Mouse (Mus musculus) lung, postnatal 4 days (tissue): ENCODE results near the gene Tcta.

ENCODE experiments used
- DNase-seq, 2 experiments: peaks; one replicate each; pipeline ENCODE4 v3.0.0; 2021

Tcta gene

GRCm38 (mm10) chr9:108267691-108268090, 38.3 kb downstream of the Tcta start:
- DNase-seq = peak; percentile 27 to 53

DNA sequence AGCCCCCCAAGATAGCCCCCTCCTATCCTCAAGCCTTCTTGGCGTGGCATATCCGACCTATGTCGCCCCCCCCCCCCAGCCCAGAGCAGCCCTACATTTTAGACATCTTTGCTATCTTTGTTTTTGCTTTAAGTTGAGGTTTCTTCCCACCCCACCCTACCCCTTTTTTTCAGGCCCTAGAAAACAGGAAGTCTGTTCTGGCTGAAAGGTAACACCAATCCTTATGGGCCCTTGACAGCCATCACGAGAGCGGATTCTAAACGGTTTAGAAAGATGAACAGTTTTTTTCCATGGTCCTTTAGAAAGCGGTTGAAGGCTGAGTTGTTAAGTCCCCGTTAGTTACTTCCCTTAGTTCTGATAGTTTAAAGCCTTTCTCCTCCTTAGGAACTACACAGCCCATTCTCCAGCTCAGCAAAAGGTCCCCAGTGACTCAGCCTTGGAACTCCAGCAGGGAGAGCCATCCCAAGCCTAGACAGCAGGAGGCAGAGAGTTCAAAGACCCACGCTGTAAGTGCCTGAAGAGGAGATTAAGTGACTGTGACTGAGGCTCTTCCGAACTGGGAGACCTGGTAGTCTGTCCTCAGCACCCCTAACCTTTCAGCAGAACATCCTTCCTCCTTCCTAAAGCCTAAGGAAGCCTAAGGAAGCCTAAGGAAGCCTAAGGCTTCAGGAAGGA, 39.6 kb downstream of the Tcta start:
- DNase-seq = no peak

DNA sequence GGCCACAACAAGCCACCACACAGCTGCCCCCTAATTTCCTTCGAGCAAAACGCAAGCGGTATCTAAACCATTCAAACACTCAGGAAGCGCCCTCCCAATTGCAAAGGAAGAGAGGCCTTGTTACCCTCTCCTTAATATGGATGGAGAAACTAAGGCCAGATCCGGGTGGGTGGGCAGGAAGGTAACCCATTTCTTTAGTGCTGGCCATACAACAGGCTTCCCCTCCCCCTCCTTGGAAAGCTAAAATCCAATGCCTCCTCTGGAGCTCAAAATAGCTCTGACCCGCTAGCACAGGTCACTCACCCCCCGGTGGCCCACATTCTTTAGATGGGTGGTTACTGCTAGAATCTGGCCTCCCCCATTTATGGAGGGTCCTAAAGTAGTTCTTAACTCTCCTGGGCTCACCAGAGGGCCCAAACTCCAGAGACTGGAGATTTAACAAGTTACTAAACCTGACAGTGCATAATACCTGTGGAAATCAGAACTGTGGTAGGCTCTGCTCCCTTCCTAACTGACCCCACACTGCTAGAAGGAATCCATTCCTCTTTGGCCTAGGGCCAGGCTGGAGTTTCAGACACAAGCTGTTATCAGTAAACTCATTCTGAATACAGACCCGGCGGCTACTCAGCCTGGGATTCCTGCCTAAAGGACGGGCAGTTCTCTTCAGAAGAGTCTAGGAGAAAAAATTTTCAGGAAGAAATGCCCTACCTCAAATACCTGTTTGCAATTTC, 41.6 kb downstream of the Tcta start:
- peak; percentile 67 to 68 for DNase-seq

GRCm38 (mm10) chr9:108263690-108264190, 42.2 kb downstream of the Tcta start, which contains the start of gene Dag1:
Gene Dag1, minus strand, starts transcription at chr9:108263958.
- peak; percentile 99 to 100 for DNase-seq

DNA sequence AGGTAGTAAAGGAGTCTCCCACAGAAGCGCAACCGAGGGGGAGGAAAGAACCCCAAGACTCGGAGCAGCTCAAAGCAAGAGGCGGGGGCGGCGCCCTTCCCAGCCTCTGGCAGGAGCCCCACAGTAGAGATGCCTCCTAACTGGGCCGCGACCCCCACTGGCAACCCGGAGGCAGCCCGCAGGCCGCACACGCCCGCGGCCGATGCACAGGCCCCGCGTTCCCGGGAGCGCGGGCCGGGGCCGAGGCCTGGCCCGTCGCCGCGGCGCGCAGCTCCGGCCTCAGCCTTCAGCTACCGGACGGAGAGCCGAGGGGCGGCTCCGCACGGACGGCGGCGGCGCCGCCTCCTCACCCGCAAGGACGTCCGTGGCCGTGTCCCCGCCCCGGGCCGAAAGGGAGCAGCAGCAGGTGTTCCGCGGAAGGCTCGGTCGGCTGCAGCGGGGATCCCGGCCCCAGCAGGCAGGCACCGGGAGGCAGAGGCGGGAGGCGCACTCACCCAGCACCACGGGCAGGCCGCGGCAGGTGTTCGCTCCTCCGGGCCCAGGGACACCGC, 42.8 kb downstream of the Tcta start:
- DNase-seq = no peak

- DNase-seq = no peak
Observed at GRCm38 (mm10) chr9:108262494-108263049, 43.4 kb downstream of the Tcta start.

DNA sequence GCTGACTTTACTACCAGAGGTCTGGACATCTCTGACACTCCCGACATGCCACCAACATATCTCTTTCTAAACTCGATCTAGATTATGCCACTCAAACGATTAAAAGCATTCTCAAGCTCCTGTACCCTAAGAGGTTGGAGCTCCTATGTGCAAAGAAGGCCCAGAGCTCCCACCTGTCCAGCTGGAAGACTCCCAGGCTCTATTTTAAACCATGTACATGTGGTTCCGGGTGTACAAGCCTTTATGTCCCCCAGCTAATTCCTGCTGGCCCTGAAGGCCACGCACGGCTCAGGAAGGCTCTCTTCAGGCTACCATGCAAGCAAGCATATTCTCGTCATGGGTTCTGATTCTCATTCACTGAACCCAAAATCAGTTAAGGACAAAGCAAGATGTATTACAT, 44.1 kb downstream of the Tcta start:
- no peak for DNase-seq

DNA sequence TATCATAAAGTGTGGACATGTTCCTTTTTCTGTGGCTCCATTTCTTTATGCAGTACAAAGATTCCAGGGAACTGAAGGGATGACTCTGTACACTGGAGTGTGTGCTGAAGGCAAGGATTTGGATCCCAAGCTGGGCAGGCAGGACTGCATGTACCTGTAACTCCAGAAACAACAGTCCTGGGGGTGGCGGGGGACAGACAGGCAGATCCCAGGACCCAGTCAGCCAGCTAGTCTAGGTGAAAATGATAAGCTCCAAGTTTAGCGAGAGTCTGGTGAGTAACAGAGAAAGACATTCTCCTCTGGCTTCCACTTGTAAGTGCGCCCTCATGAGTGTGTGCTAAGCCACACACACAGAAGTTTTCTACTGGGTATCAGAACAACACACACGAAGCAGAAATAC, 45.4 kb downstream of the Tcta start:
- DNase-seq = no peak
